Mouse (Mus musculus) limb, embryonic 13.5 days (tissue): Measurements from ENCODE around the gene Hist2h2ab. TPM values are rescaled to one million over a fixed set of nuclear protein-coding genes. Genes with fewer than 3 reads are reported as not detected.
"Not testable (repeated sequence)": the region's sequence is repeated elsewhere in the genome, so short reads cannot be mapped to it uniquely, and the experiment has no call there.

Experiments
- ATAC-seq: fragments of 200-750 bp; cut with Nextera tagmentation; 2 replicates; pipeline ENCODE4 v1.8.0; 2017; ENCODE audit warnings: low read depth, moderate number of reproducible peaks, moderate TSS enrichment; ENCODE audit not compliant: low FRiP score
- H3K27ac ChIP-seq: fragments of 300-500 bp; sonication (generic); 2 replicates; pipeline ENCODE4 v1.5.1; 2015; ENCODE audit warnings: inconsistent platforms, mild to moderate bottlenecking, moderate library complexity
- H3K27me3 ChIP-seq: fragments of 300-500 bp; sonication (generic); 2 replicates; pipeline ENCODE4 v1.6.1; 2015; ENCODE audit warnings: mild to moderate bottlenecking, inconsistent platforms
- H3K36me3 ChIP-seq: fragments of 300-500 bp; sonication (generic); 2 replicates; pipeline ENCODE4 v1.6.1; 2015; ENCODE audit warnings: inconsistent platforms, mild to moderate bottlenecking, moderate library complexity
- H3K4me1 ChIP-seq: fragments of 300-500 bp; sonication (generic); 2 replicates; pipeline ENCODE4 v1.6.1; 2015; ENCODE audit warnings: inconsistent platforms
- H3K4me2 ChIP-seq: fragments of 300-500 bp; sonication (generic); replicated peaks from 2 replicates; pipeline ENCODE4 v1.6.1; 2015; ENCODE audit warnings: inconsistent platforms, mild to moderate bottlenecking, moderate library complexity
- H3K4me3 ChIP-seq: fragments of 300-500 bp; sonication (generic); 2 replicates; pipeline ENCODE4 v1.5.1; 2015; ENCODE audit warnings: moderate library complexity, mild to moderate bottlenecking, inconsistent platforms
- H3K9ac ChIP-seq: fragments of 300-500 bp; sonication (generic); 2 replicates; pipeline ENCODE4 v1.6.1; 2015; ENCODE audit warnings: mild to moderate bottlenecking, inconsistent platforms
- H3K9me3 ChIP-seq: fragments of 300-500 bp; sonication (generic); 2 replicates; pipeline ENCODE4 v1.6.1; 2016; ENCODE audit warnings: inconsistent platforms
- WGBS: fragments of 180-500 bp; shearing (Covaris S2); methylation state at CpG from one replicate; pipeline ENCODE4 v1.1.7; 2015; 5-methylcytosine and 5-hydroxymethylcytosine counted together
- polyA plus RNA-seq: library from polyadenylated mRNA; unstranded; fragments of >200 nt; fragmentation: Nextera tagmentation; extraction: Ambion mirVana; gene quantifications from 2 replicates; pipeline ENCODE4 v1.2.1, GENCODE M21; 2015

The Hist2h2ab gene
- polyA plus RNA-seq, 1 experiment from 2014 or later = not detected

- H3K36me3 ChIP-seq = no peaks in the 10 kb centered on the region
- no peak overlapping the region for H3K4me2 ChIP-seq
- ATAC-seq = no peak
- 79% methylated on average over 2 of the region's 2 CpGs for WGBS
- no peak overlapping the region for H3K27ac ChIP-seq
- H3K9me3 ChIP-seq = no peaks in the 10 kb centered on the region
- peaks cover 9% of the 10 kb centered on the region; the same call in 1 of the 2 replicates for H3K4me1 ChIP-seq
- H3K27me3 ChIP-seq = no peaks in the 10 kb centered on the region
- no peak overlapping the region for H3K9ac ChIP-seq
- H3K4me3 ChIP-seq = no peak overlapping the region
Observed at GRCm38 (mm10) chr3:96230404-96230803, 10.7 kb downstream of the Hist2h2ab start.

GRCm38 (mm10) chr3:96230910-96231757 lies 11.5 kb downstream of the Hist2h2ab start:
- H3K9me3 ChIP-seq = no peaks in the 10 kb centered on the region
- H3K9ac ChIP-seq = no peak overlapping the region
- 69% methylated on average over 4 of the region's 4 CpGs for WGBS
- ATAC-seq = no peak
- H3K4me2 ChIP-seq = no peak overlapping the region
- no peaks in the 10 kb centered on the region for H3K36me3 ChIP-seq
- H3K27ac ChIP-seq = no peak overlapping the region
- H3K4me3 ChIP-seq = no peak overlapping the region
- H3K27me3 ChIP-seq = no peaks in the 10 kb centered on the region
- peaks cover 8% of the 10 kb centered on the region; the same call in 1 of the 2 replicates for H3K4me1 ChIP-seq

- Histone ChIP-seq H3K4me3 (no peak overlapping the region), H3K36me3 (no peaks in the 10 kb centered on the region), H3K4me2 (no peak overlapping the region), H3K9ac (no peak overlapping the region), H3K27me3 (no peaks in the 10 kb centered on the region), H3K9me3 (no peaks in the 10 kb centered on the region), H3K27ac (no peak overlapping the region), H3K4me1 (peaks cover 7% of the 10 kb centered on the region)
- no peak for ATAC-seq
- WGBS = 53% methylated on average over 2 of the region's 2 CpGs
Observed at GRCm38 (mm10) chr3:96231758-96232120, 12.1 kb downstream of the Hist2h2ab start.

GRCm38 (mm10) chr3:96234914-96235313 lies 15.2 kb downstream of the Hist2h2ab start:
- Histone ChIP-seq H3K4me3 (no peak overlapping the region), H3K27ac (no peak overlapping the region), H3K36me3 (no peaks in the 10 kb centered on the region), H3K27me3 (no peaks in the 10 kb centered on the region), H3K4me2 (no peak overlapping the region), H3K4me1 (peaks cover 19% of the 10 kb centered on the region), H3K9me3 (no peaks in the 10 kb centered on the region), H3K9ac (no peak overlapping the region)
- no peak for ATAC-seq
- WGBS = 76% methylated on average over 2 of the region's 2 CpGs

GRCm38 (mm10) chr3:96235836-96236235 lies 16.2 kb downstream of the Hist2h2ab start:
- Histone ChIP-seq H3K9ac (no peak overlapping the region), H3K4me3 (no peak overlapping the region), H3K27me3 (no peaks in the 10 kb centered on the region), H3K9me3 (no peaks in the 10 kb centered on the region), H3K36me3 (no peaks in the 10 kb centered on the region), H3K27ac (no peak overlapping the region), H3K4me1 (peaks cover 21% of the 10 kb centered on the region), H3K4me2 (no peak overlapping the region)
- no peak for ATAC-seq
- WGBS = 55% methylated on average over 3 of the region's 3 CpGs

GRCm38 (mm10) chr3:96236834-96237334 lies 17.2 kb downstream of the Hist2h2ab start:
- Histone ChIP-seq H3K27ac (peak overlapping the region; percentile 79; the same call in 1 of the 2 replicates), H3K9me3 (no peaks in the 10 kb centered on the region), H3K9ac (peak overlapping the region; percentile 75), H3K4me2 (peak overlapping the region; percentile 67), H3K4me1 (peaks cover 24% of the 10 kb centered on the region), H3K4me3 (peak overlapping the region; percentile 49), H3K36me3 (no peaks in the 10 kb centered on the region), H3K27me3 (no peaks in the 10 kb centered on the region)
- ATAC-seq = no peak
- 78% methylated on average over 4 of the region's 4 CpGs for WGBS

- H3K4me2 ChIP-seq = peak overlapping the region; percentile 67
- WGBS = 21% methylated on average over 7 of the region's 7 CpGs
- H3K9ac ChIP-seq = peak overlapping the region; percentile 75
- ATAC-seq = no peak
- peak overlapping the region; percentile 49 for H3K4me3 ChIP-seq
- no peaks in the 10 kb centered on the region for H3K36me3 ChIP-seq
- H3K9me3 ChIP-seq = no peaks in the 10 kb centered on the region
- H3K4me1 ChIP-seq = peaks cover 24% of the 10 kb centered on the region
- H3K27ac ChIP-seq = peak overlapping the region; percentile 79
- H3K27me3 ChIP-seq = no peaks in the 10 kb centered on the region
Observed at GRCm38 (mm10) chr3:96237335-96237903, 17.8 kb downstream of the Hist2h2ab start.

- Histone ChIP-seq H3K9me3 (no peaks in the 10 kb centered on the region), H3K36me3 (no peaks in the 10 kb centered on the region), H3K4me1 (peaks cover 24% of the 10 kb centered on the region), H3K27me3 (no peaks in the 10 kb centered on the region), H3K27ac (peak overlapping the region; percentile 81), H3K4me2 (peak overlapping the region; percentile 67), H3K4me3 (peak overlapping the region; percentile 49), H3K9ac (peak overlapping the region; percentile 75)
- WGBS = under 1% methylated on average over 12 of the region's 12 CpGs
- no peak for ATAC-seq
Observed at GRCm38 (mm10) chr3:96237904-96238511, 18.3 kb downstream of the Hist2h2ab start.

GRCm38 (mm10) chr3:96238954-96239793 lies 19.5 kb downstream of the Hist2h2ab start, which contains the start of gene Hist2h3c2:
Gene Hist2h3c2 (minus strand): TSS chr3:96239127.
- H3K4me1 ChIP-seq = peaks cover 30% of the 10 kb centered on the region
- H3K9ac ChIP-seq = peak within 1 kb of the TSS; percentile 75
- WGBS = under 1% methylated on average over 17 of the region's 68 CpGs
- H3K27ac ChIP-seq = peak within 1 kb of the TSS; percentile 81
- not testable (repeated sequence) for H3K36me3 ChIP-seq, H3K9me3 ChIP-seq, H3K27me3 ChIP-seq
- peak within 1 kb of the TSS; percentile 67 for H3K4me2 ChIP-seq
- ATAC-seq = peak; percentile 89
- H3K4me3 ChIP-seq = peak within 1 kb of the TSS; percentile 49

- WGBS = 3% methylated on average over 42 of the region's 85 CpGs
- H3K27me3 ChIP-seq, H3K36me3 ChIP-seq, H3K9me3 ChIP-seq: not testable (repeated sequence)
- peak; percentile 87 for ATAC-seq
- H3K4me1 ChIP-seq = peaks cover 36% of the 10 kb centered on the region
- H3K9ac ChIP-seq = peak within 1 kb of the TSS; percentile 61
- H3K27ac ChIP-seq = peak within 1 kb of the TSS; percentile 85
- peak within 1 kb of the TSS; percentile 52 for H3K4me2 ChIP-seq
- H3K4me3 ChIP-seq = peak within 1 kb of the TSS; percentile 39
Observed at GRCm38 (mm10) chr3:96239949-96240798, 20.5 kb downstream of the Hist2h2ab start, which contains the start of gene Hist2h2aa2. Gene Hist2h2aa2 (minus strand): TSS chr3:96240276.

GRCm38 (mm10) chr3:96240799-96241197 lies 21.1 kb downstream of the Hist2h2ab start:
- Histone ChIP-seq H3K4me3 (peak overlapping the region; percentile 28), H3K4me2 (peak overlapping the region; percentile 52), H3K4me1 (peaks cover 36% of the 10 kb centered on the region), H3K9me3 (no peaks in the 10 kb centered on the region), H3K36me3 (no peaks in the 10 kb centered on the region), H3K27ac (peak overlapping the region; percentile 85), H3K9ac (peak overlapping the region; percentile 61), H3K27me3 (no peaks in the 10 kb centered on the region)
- ATAC-seq = no peak
- 82% methylated on average over 9 of the region's 9 CpGs for WGBS
